Mouse (Mus musculus) spleen, adult 2 months (tissue): ENCODE measurements around the gene Dis3l2. TPM values are rescaled to one million over a fixed set of nuclear protein-coding genes. Genes with fewer than 3 reads are reported as not detected.

Experiments
- DNase-seq, 2 experiments: peaks; one replicate each; pipeline versions ENCODE4 v3.0.0 to v3.0.0-alpha.2; 2012 to 2021; ENCODE audit warnings: low spot score in 2 of 2, low read depth in 1 of 2
- H3K27ac ChIP-seq: fragments of 200-500 bp; 2 replicates; pipeline ENCODE4 v1.5.1; 2012; ENCODE audit warnings: low read length, inconsistent platforms; ENCODE audit not compliant: insufficient read depth
- H3K27me3 ChIP-seq: fragments of 200-500 bp; 2 replicates; pipeline ENCODE4 v1.6.1; 2012; ENCODE audit warnings: mild to moderate bottlenecking, moderate library complexity, low read length, inconsistent platforms; ENCODE audit not compliant: control insufficient read depth, insufficient read depth
- H3K36me3 ChIP-seq: fragments of 200-500 bp; 2 replicates; pipeline ENCODE4 v1.6.1; 2012; ENCODE audit warnings: mild to moderate bottlenecking, low read length, inconsistent platforms; ENCODE audit not compliant: control insufficient read depth, insufficient read depth
- H3K4me1 ChIP-seq: fragments of 200-500 bp; 2 replicates; pipeline ENCODE4 v1.6.1; 2011; ENCODE audit warnings: inconsistent platforms; ENCODE audit not compliant: control insufficient read depth, insufficient read depth, insufficient read length
- H3K4me3 ChIP-seq: fragments of 200-500 bp; 2 replicates; pipeline ENCODE4 v1.5.1; 2011; ENCODE audit warnings: mild to moderate bottlenecking, inconsistent platforms; ENCODE audit not compliant: insufficient read depth, insufficient read length; ENCODE audit errors: extremely low read depth
- CTCF ChIP-seq: fragments of 200-500 bp; IDR thresholded peaks from 2 replicates; pipeline ENCODE4 v1.5.1; 2011; ENCODE audit warnings: mild to moderate bottlenecking, inconsistent platforms; ENCODE audit not compliant: insufficient read depth, insufficient read length, insufficient replicate concordance; ENCODE audit errors: extremely low read depth
- POLR2A ChIP-seq: fragments of 200-500 bp; IDR thresholded peaks from 2 replicates; pipeline ENCODE4 v1.6.1; 2011; ENCODE audit warnings: low read depth, low read length, inconsistent platforms
- WGBS: fragments of 180-500 bp; shearing (Covaris S2); methylation state at CpG from one replicate; pipeline ENCODE4 v1.1.7; 2018; 5-methylcytosine and 5-hydroxymethylcytosine counted together
- polyA plus RNA-seq: library from polyadenylated mRNA; depleted of rRNA; stranded (reverse); fragments of >200 nt; gene quantifications from 2 replicates; pipeline ENCODE4 v1.2.3, GENCODE M21; 2012

Gene Dis3l2
- polyA plus RNA-seq, 1 experiment, result 8.8 TPM

- H3K4me1 ChIP-seq, result peaks cover 3% of the 10 kb centered on the region; the same call in 1 of the 2 replicates
- 85% methylated on average over 12 of the region's 12 CpGs for WGBS
- H3K27me3 ChIP-seq, result 0 out of 2 replicates have a peak, but pooled peaks cover 2% of the 10 kb centered on the region
- no peak for DNase-seq
- TF ChIP-seq POLR2A, result no peak
- TF ChIP-seq CTCF, result no peak
- no peak overlapping the region for H3K4me3 ChIP-seq
- no peak overlapping the region for H3K27ac ChIP-seq
- no peaks in the 10 kb centered on the region for H3K36me3 ChIP-seq
Observed at GRCm38 (mm10) chr1:86675126-86675525, 28.5 kb upstream of the Dis3l2 start.

DNA sequence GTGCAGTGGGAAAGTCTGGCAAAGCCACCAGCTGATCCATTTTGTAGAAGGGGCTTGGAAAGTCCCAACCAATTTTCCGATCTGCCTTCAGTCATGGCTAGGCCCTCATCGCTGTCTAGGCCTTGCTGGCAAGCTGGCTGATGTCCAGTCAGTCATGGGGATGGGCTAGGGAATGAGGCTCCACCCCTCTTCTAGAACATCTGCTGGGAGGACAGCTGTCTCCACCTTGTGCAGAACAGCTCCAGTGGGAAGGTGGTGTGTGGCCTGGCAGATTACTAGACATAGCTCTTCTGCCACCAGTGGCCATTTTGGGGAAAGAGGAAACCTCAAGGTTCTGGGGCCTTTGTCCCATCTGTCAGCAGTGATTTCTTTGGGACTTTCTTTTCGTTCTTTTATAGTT, 26.0 kb upstream of the Dis3l2 start:
- Histone ChIP-seq H3K4me1 (no peaks in the 10 kb centered on the region), H3K4me3 (no peak overlapping the region), H3K36me3 (no peaks in the 10 kb centered on the region), H3K27ac (no peak overlapping the region), H3K27me3 (no peaks in the 10 kb centered on the region)
- TF ChIP-seq CTCF, result no peak
- TF ChIP-seq POLR2A, result no peak
- 84% methylated on average over 3 of the region's 3 CpGs for WGBS
- no peak for DNase-seq

GRCm38 (mm10) chr1:86678667-86679066, 24.9 kb upstream of the Dis3l2 start:
- H3K27ac ChIP-seq, result no peak overlapping the region
- no peak for TF ChIP-seq CTCF
- TF ChIP-seq POLR2A, result no peak
- no peak for DNase-seq
- no peaks in the 10 kb centered on the region for H3K4me1 ChIP-seq
- no peak overlapping the region for H3K4me3 ChIP-seq
- H3K36me3 ChIP-seq, result no peaks in the 10 kb centered on the region
- 91% methylated on average over 10 of the region's 10 CpGs for WGBS
- H3K27me3 ChIP-seq, result no peaks in the 10 kb centered on the region

DNA sequence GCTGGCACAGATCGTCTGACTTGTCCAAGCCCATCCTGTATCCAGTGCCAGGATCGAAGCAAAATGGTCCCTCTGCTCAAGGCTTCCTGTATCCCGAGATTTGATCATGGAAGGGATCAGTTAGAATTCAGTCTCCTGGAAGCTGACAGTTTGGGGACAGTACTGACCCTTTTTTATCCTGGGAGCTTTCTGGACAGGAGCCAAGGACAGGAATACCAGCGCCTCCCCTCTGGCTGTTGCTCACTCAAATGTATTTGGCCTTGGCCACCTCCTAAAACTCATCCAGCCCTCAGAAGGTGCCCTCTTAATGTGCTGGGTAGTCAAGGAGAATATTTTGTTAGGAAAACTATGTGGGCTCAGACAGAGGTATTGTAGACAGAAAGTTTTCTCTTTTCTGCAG, 16.4 kb upstream of the Dis3l2 start:
- H3K27ac ChIP-seq, result no peak overlapping the region
- no peak overlapping the region for H3K4me3 ChIP-seq
- 83% methylated on average over 4 of the region's 4 CpGs for WGBS
- no peak for DNase-seq
- no peak for TF ChIP-seq CTCF
- no peak for TF ChIP-seq POLR2A
- no peaks in the 10 kb centered on the region for H3K36me3 ChIP-seq
- H3K27me3 ChIP-seq, result no peaks in the 10 kb centered on the region
- no peaks in the 10 kb centered on the region for H3K4me1 ChIP-seq

DNA sequence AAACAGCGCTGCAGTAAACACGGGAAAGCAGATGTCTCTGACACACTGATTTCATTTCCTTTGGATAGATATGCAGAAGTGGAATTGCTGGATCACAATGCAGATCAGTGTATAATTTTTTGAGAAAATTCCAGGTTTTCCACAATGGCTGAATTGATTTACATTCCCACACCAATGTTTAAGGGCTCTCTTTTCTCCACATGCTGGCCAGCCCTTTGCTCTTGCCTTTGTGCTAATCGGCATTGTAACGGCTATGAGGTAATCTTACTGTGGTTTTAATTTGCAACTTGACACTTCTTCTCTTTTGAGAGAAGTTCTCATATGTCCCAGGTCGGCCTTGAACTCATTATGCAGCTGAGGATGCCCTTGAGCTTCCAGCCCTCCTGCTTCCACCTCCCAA, 12.6 kb upstream of the Dis3l2 start:
- Histone ChIP-seq H3K27ac (no peak overlapping the region), H3K4me1 (no peaks in the 10 kb centered on the region), H3K36me3 (no peaks in the 10 kb centered on the region), H3K27me3 (no peaks in the 10 kb centered on the region), H3K4me3 (no peak overlapping the region)
- TF ChIP-seq CTCF, result no peak
- TF ChIP-seq POLR2A, result no peak
- 77% methylated on average over 5 of the region's 5 CpGs for WGBS
- no peak for DNase-seq

- no peak for TF ChIP-seq POLR2A
- peak; percentile 13; the same call in 1 of the 2 replicates for TF ChIP-seq CTCF
- Histone ChIP-seq H3K4me3 (no peak overlapping the region), H3K27ac (no peak overlapping the region), H3K4me1 (no peaks in the 10 kb centered on the region), H3K36me3 (no peaks in the 10 kb centered on the region), H3K27me3 (no peaks in the 10 kb centered on the region)
- WGBS, result 46% methylated on average over 7 of the region's 7 CpGs
- no peak for DNase-seq
Observed at GRCm38 (mm10) chr1:86696948-86697347, 6.7 kb upstream of the Dis3l2 start.

DNA sequence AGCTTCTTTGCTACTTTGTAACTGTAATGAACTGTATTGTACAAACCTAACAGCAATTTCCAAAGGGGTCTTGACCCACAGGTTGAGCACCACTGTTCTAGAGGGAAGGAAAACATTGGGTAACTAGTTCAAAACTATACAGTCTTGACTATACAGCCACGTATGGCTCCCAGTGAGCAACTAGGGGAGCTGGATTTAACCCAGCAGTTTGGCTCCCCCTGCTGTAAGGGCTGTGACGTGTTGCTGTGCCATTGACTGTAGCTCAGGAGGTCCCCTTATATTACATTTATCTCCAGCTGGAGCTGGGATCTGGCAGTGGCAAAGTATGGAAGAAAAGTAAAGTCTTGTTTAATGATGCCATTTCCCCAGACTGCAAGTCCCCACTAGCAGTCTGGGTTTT, 4.9 kb upstream of the Dis3l2 start:
- TF ChIP-seq POLR2A (no peak), CTCF (no peak)
- 44% methylated on average over 2 of the region's 2 CpGs for WGBS
- Histone ChIP-seq H3K27me3 (no peaks in the 10 kb centered on the region), H3K4me3 (no peak overlapping the region), H3K4me1 (peaks cover 4% of the 10 kb centered on the region; the same call in 1 of the 2 replicates), H3K27ac (no peak overlapping the region), H3K36me3 (no peaks in the 10 kb centered on the region)
- DNase-seq, result no peak
